Mouse (Mus musculus) embryo, embryonic 10.5 days (tissue): Measurements from ENCODE around the gene Nr2f1.

ENCODE experiments used
- DNase-seq: peaks from one replicate; pipeline ENCODE4 v3.0.0-alpha.2; 2015; ENCODE audit warnings: low spot score

Nr2f1 gene

DNA sequence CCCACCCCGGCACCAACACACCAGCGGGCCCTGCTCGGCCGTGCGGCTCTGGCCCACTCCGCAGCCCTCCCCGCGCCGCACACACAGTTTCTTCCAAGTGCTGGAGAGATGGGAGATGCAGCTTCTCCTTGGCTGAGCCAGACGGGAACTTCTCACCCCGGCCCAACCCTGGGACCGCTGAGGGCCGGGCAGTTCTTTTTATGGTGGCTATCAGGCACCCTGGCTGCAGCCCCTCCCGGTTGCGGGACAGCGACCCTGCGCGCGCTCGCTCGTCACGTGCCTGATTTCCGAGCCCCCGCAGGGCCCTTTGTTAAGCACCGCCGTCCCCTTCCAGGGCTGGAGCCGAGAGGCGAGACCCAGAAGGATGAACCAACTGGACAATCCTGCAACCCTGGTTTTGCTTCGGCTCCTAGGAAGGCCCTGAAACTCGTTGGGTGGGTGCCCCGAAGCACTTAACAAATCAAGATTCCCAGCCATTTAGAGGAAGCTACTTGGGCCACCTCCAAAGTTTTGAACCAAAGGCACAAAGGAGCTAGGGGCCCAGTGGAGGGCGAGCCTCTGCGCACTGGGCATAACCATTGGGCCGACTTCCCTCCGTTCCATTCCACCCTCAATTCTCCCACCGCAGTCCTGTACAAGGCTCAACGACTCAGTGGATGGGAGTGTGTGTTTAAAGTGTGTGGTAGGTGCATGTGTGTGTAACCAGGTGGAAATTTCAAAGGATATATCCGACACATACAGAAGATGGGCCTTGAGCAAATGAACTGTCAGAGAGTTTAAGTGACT is 20.1 kb downstream of the Nr2f1 start:
- peak; percentile 79 for DNase-seq

DNA sequence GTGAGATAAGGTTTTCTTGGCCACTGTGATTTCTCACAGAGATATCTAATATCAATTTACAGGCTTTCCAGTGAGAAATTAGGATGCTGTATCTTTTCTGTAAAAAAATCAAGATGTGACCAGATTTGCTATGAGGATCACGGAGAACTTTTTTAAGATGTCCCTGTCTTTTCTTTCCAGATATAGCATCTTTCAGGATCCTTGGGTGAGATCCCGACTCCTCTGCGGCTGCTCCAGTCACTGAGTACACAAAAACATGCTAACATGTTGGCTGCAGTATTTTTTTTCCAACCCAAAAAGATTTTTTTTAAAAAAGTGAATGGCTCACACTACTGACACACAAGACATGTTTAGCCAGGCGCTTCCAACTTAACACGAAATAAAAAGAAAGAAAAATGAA is 20.8 kb downstream of the Nr2f1 start:
- DNase-seq, result peak; percentile 23

DNA sequence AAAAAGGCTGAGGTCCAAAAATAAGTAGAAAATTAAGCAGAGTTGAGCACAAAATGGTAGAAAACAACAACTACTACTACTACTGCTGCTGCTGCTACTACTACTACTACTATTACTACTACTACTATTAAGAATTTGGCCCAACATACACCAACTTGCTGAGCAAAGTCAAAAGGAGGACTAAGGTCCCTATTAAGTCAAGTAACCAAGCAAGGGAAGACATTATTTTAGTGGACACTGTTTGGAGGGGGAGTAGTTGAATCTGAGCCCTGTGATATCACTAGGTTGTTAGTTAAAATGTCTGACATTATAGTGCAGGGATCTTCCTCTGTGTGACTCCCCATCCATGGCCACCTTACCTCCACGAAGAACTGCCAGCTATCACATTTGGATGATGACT is 21.5 kb downstream of the Nr2f1 start:
- DNase-seq, result no peak

- DNase-seq, result peak; percentile 58
Observed at GRCm38 (mm10) chr13:78177381-78177950, 22.1 kb downstream of the Nr2f1 start.

- DNase-seq, result peak; percentile 77
Observed at GRCm38 (mm10) chr13:78175821-78176380, 23.7 kb downstream of the Nr2f1 start.

- DNase-seq, result peak; percentile 37
Observed at GRCm38 (mm10) chr13:78174891-78175290, 24.7 kb downstream of the Nr2f1 start.

- DNase-seq, result no peak
Observed at GRCm38 (mm10) chr13:78174191-78174590, 25.4 kb downstream of the Nr2f1 start.

GRCm38 (mm10) chr13:78172861-78173260 is 26.7 kb downstream of the Nr2f1 start:
- DNase-seq, result peak; percentile 56

GRCm38 (mm10) chr13:78171984-78172636 is 27.4 kb downstream of the Nr2f1 start:
- DNase-seq, result peak; percentile 72

DNA sequence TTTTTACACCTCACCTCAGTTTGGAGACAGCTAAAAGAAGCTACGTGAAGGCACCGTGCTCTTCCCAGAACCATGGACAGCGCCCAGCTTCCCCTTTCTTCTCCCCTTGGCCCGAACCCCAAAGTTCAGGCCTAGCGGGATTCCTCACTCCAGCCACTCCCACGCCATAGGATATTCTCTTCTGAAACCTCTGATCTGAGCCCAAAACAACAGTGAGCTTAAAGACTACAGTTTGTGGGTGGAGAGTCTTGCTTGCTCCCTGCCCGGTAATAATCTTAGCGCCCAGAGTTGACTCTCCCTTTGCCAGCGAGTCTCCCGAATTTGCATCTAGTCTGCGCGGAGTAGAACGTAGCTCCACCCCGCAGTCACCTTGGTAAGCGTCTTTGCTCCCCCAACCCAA is 28.2 kb downstream of the Nr2f1 start:
- DNase-seq, result peak; percentile 77

GRCm38 (mm10) chr13:78168166-78168565 is 31.4 kb downstream of the Nr2f1 start:
- peak; percentile 68 for DNase-seq

DNA sequence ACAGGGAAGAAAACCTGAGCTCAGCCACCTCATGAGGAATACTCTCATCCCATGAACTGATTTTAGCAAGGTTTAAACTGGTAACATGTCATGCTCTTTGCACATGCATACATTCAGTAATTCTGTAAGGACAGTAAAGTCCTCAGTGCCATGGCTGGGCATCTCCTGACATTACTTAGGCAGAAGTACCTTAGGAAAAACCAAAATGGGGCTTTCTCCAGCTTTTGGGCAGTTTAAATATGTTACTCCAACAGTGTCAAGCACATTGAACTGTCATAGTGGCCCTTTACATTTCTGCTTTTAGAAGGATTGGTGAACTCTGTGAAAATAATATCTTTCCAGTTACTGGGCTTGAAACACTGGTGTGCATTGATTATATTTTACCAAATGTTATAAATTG is 34.6 kb downstream of the Nr2f1 start:
- DNase-seq, result peak; percentile 29

DNA sequence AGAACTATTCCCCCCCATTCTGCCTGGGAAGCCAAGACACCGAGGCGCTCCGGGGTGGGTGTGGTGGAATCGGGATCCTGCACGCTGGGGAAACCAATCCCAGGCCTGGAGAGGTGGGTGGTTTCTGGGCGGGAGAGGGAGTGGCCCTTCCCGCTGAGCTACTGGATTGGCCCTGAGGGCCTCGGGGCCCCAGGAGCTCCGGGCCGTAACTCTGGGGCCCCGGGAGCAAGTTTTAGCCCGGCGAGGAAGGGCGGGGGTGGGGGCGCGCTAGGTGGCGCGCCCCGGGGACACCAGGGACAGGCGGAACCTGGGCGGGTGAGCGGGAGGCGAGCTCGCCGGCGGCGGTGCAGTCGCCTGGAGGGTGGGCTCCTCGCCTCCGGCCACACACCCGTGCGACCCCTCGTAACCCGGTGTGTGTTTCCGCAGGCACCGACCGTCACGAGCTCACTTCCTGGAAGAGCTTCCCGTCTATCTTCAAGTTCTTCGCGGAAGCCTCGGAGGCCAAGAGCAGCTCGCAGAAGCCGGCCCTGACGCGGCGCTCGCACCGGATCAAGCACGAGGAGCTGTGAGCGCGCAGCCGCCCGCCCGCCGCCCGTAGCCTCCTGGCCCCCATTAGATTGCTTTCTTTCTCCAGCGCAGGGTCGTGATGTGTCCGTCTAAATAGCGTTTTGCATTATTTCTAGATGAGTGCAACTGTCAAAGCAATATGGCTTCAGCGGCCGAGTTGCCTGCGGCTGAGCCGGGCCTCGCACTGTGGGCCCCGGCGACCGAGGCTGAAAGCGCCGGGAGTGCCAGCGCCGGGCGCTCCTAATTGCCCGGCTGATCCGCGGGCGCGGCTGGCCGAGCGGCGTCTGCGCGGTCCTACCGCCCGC is 36.2 kb downstream of the Nr2f1 start:
- DNase-seq, result peak; percentile 93

GRCm38 (mm10) chr13:78162149-78162548 is 37.4 kb downstream of the Nr2f1 start:
- DNase-seq, result peak; percentile 81

GRCm38 (mm10) chr13:78157465-78157864 is 42.1 kb downstream of the Nr2f1 start:
- no peak for DNase-seq
